Mouse (Mus musculus) myocyte (in vitro differentiated cells): Measurements from ENCODE around the gene Mtg1. TPM values are rescaled to one million over a fixed set of nuclear protein-coding genes. Genes with fewer than 3 reads are reported as not detected.

Source experiments
- H3K27me3 ChIP-seq: one replicate; pipeline ENCODE4 v1.6.1; 2011; ENCODE audit not compliant: control insufficient read depth, insufficient read depth, insufficient read length
- H3K36me3 ChIP-seq: one replicate; pipeline ENCODE4 v1.6.1; 2011; ENCODE audit not compliant: control insufficient read depth, insufficient read depth
- H3K4me2 ChIP-seq: one replicate; pipeline ENCODE4 v1.6.1; 2011; ENCODE audit warnings: low read depth, control low read depth
- H3K4me3 ChIP-seq: one replicate; pipeline ENCODE4 v1.5.1; 2011; ENCODE audit warnings: mild to moderate bottlenecking, control low read depth, moderate library complexity
- H3K79me2 ChIP-seq: one replicate; pipeline ENCODE4 v1.6.1; 2011; ENCODE audit not compliant: control insufficient read depth, insufficient read depth
- H3ac ChIP-seq: one replicate; pipeline ENCODE4 v1.6.1; 2011; ENCODE audit not compliant: control insufficient read depth, insufficient read length
- CEBPB ChIP-seq: IDR thresholded peaks from 2 replicates; pipeline ENCODE4 v1.6.1; 2011; ENCODE audit warnings: mild to moderate bottlenecking, moderate library complexity; ENCODE audit not compliant: poor library complexity, insufficient read depth, severe bottlenecking
- E2F4 ChIP-seq: IDR thresholded peaks from one replicate; pipeline ENCODE4 v1.6.1; 2011; ENCODE audit warnings: mild to moderate bottlenecking, control low read depth, moderate library complexity; ENCODE audit not compliant: insufficient read depth
- MAX ChIP-seq: IDR thresholded peaks from one replicate; pipeline ENCODE4 v1.6.1; 2011; ENCODE audit warnings: low read depth, mild to moderate bottlenecking, control low read depth
- MYOD1 ChIP-seq, 3 experiments: IDR thresholded peaks; one replicate each; pipeline ENCODE4 v1.6.1; 2011; ENCODE audit warnings: control low read depth in 2 of 3, low read depth in 2 of 3, mild to moderate bottlenecking in 2 of 3, moderate library complexity in 1 of 3; ENCODE audit not compliant: insufficient read length in 2 of 3, control insufficient read depth in 1 of 3
- MYOG ChIP-seq, 3 experiments: IDR thresholded peaks; one replicate each; pipeline ENCODE4 v1.6.1; 2011; ENCODE audit warnings: control low read depth in 2 of 3, low read depth in 2 of 3, mild to moderate bottlenecking in 2 of 3; ENCODE audit not compliant: insufficient read length in 2 of 3, control insufficient read depth in 1 of 3, insufficient read depth in 1 of 3
- POLR2A ChIP-seq: IDR thresholded peaks from one replicate; pipeline ENCODE4 v1.6.1; 2011; ENCODE audit warnings: low read depth, mild to moderate bottlenecking, control low read depth, moderate library complexity; ENCODE audit not compliant: insufficient read length
- POLR2AphosphoS2 ChIP-seq: IDR thresholded peaks from one replicate; pipeline ENCODE4 v1.6.1; 2011; ENCODE audit warnings: low read depth, control low read depth; ENCODE audit not compliant: insufficient read length
- REST ChIP-seq: IDR thresholded peaks from one replicate; pipeline ENCODE4 v1.6.1; 2011; ENCODE audit warnings: mild to moderate bottlenecking, control low read depth, moderate library complexity; ENCODE audit not compliant: insufficient read depth, insufficient read length
- SRF ChIP-seq: IDR thresholded peaks from one replicate; pipeline ENCODE4 v1.6.1; 2011; ENCODE audit warnings: low read depth; ENCODE audit not compliant: control insufficient read depth, insufficient read length
- TCF12 ChIP-seq: IDR thresholded peaks from one replicate; pipeline ENCODE4 v1.6.1; 2011; ENCODE audit warnings: mild to moderate bottlenecking, control low read depth; ENCODE audit not compliant: poor library complexity, insufficient read depth, severe bottlenecking
- TCF3 ChIP-seq: IDR thresholded peaks from one replicate; pipeline ENCODE4 v1.6.1; 2011; ENCODE audit warnings: low read depth, control low read depth; ENCODE audit not compliant: insufficient read length
- USF1 ChIP-seq: IDR thresholded peaks from one replicate; pipeline ENCODE4 v1.6.1; 2011; ENCODE audit warnings: low read depth, mild to moderate bottlenecking, control low read depth, moderate library complexity
- polyA plus RNA-seq: library from polyadenylated mRNA; unstranded; fragments of >200 nt; fragmentation: generic; extraction: Trizol; gene quantifications from one replicate; pipeline ENCODE4 v1.2.1, GENCODE M21; 2012; ENCODE audit warnings: missing spikeins

The Mtg1 gene
- polyA plus RNA-seq, 1 experiment = 23.3 TPM

- no peak overlapping the region for H3K4me2 ChIP-seq
- no peak overlapping the region for H3K4me3 ChIP-seq
- peaks cover 7% of the 10 kb centered on the region for H3K27me3 ChIP-seq
- H3K79me2 ChIP-seq = no peaks in the 10 kb centered on the region
- no peak for TF ChIP-seq TCF3
- TF ChIP-seq E2F4 = no peak
- no peak for TF ChIP-seq USF1
- TF ChIP-seq POLR2AphosphoS2 = no peak
- no peak for TF ChIP-seq TCF12
- no peak for TF ChIP-seq CEBPB
- no peak for TF ChIP-seq MYOD1 (IDR thresholded peaks at IDR 0.05; ENCODE audit: control insufficient read depth in 1 of 3, insufficient read length in 2 of 3, low read depth in 2 of 3)
- no peak for TF ChIP-seq REST
- no peak for TF ChIP-seq MYOG (IDR thresholded peaks at IDR 0.05; ENCODE audit: control insufficient read depth in 1 of 3, insufficient read depth in 1 of 3, insufficient read length in 2 of 3, low read depth in 2 of 3)
- no peak for TF ChIP-seq POLR2A
- no peak for TF ChIP-seq SRF
- no peak for TF ChIP-seq MAX
- no peaks in the 10 kb centered on the region for H3K36me3 ChIP-seq
- no peak overlapping the region for H3ac ChIP-seq
These were observed 41.8 kb downstream of the Mtg1 start for GRCm38 (mm10) chr7:140179176-140179575.

- Histone ChIP-seq H3ac (no peak overlapping the region), H3K4me3 (no peak overlapping the region), H3K27me3 (peaks cover 7% of the 10 kb centered on the region), H3K79me2 (no peaks in the 10 kb centered on the region), H3K4me2 (no peak overlapping the region), H3K36me3 (no peaks in the 10 kb centered on the region)
- TF ChIP-seq POLR2AphosphoS2 = no peak
- TF ChIP-seq TCF3 = no peak
- TF ChIP-seq E2F4 = no peak
- TF ChIP-seq TCF12 = no peak
- no peak for TF ChIP-seq MYOD1 (IDR thresholded peaks at IDR 0.05; ENCODE audit: control insufficient read depth in 1 of 3, insufficient read length in 2 of 3, low read depth in 2 of 3)
- TF ChIP-seq SRF = no peak
- no peak for TF ChIP-seq CEBPB
- no peak for TF ChIP-seq USF1
- TF ChIP-seq POLR2A = no peak
These were observed 43.3 kb downstream of the Mtg1 start for GRCm38 (mm10) chr7:140180692-140181091.

GRCm38 (mm10) chr7:140184206-140184605 lies 46.8 kb downstream of the Mtg1 start:
- no peaks in the 10 kb centered on the region for H3K36me3 ChIP-seq
- TF ChIP-seq TCF12 = no peak
- TF ChIP-seq REST = no peak
- no peak for TF ChIP-seq MYOG (IDR thresholded peaks at IDR 0.05; ENCODE audit: control insufficient read depth in 1 of 3, insufficient read depth in 1 of 3, insufficient read length in 2 of 3, low read depth in 2 of 3)
- no peak for TF ChIP-seq SRF
- TF ChIP-seq E2F4 = no peak
- TF ChIP-seq TCF3 = no peak
- TF ChIP-seq USF1 = no peak
- no peak for TF ChIP-seq POLR2AphosphoS2
- TF ChIP-seq MYOD1 (IDR thresholded peaks at IDR 0.05; ENCODE audit: control insufficient read depth in 1 of 3, insufficient read length in 2 of 3, low read depth in 2 of 3) = no peak
- no peak for TF ChIP-seq POLR2A
- no peak for TF ChIP-seq CEBPB
- TF ChIP-seq MAX = no peak
- H3K79me2 ChIP-seq = no peaks in the 10 kb centered on the region
- H3ac ChIP-seq = no peak overlapping the region
- no peaks in the 10 kb centered on the region for H3K27me3 ChIP-seq
- H3K4me3 ChIP-seq = no peak overlapping the region
- H3K4me2 ChIP-seq = no peak overlapping the region

- Histone ChIP-seq H3K4me3 (no peak overlapping the region), H3K4me2 (no peak overlapping the region), H3K27me3 (no peaks in the 10 kb centered on the region), H3ac (no peak overlapping the region), H3K36me3 (no peaks in the 10 kb centered on the region), H3K79me2 (no peaks in the 10 kb centered on the region)
- TF ChIP-seq E2F4 (no peak), MAX (no peak), SRF (no peak), TCF3 (no peak), REST (no peak), POLR2AphosphoS2 (no peak), CEBPB (no peak), MYOD1 (IDR thresholded peaks at IDR 0.05; ENCODE audit: control insufficient read depth in 1 of 3, insufficient read length in 2 of 3, low read depth in 2 of 3) (no peak), USF1 (no peak), MYOG (IDR thresholded peaks at IDR 0.05; ENCODE audit: control insufficient read depth in 1 of 3, insufficient read depth in 1 of 3, insufficient read length in 2 of 3, low read depth in 2 of 3) (no peak), TCF12 (no peak), POLR2A (no peak)
These were observed 49.6 kb downstream of the Mtg1 start for GRCm38 (mm10) chr7:140186646-140187620.
